Mouse (Mus musculus) gastrocnemius, postnatal 4 days (tissue): ENCODE data around the gene Golga3. TPM values are rescaled to one million over a fixed set of nuclear protein-coding genes. Genes with fewer than 3 reads are reported as not detected.
A peak's percentile ranks its signal among the peaks of the same experiment; 100 is the strongest.

ENCODE experiments used
- DNase-seq, 2 experiments: peaks; one replicate each; pipeline ENCODE4 v3.0.0; 2021 to 2022; ENCODE audit warnings: low spot score in 2 of 2, mixed read lengths in 2 of 2
- long read RNA-seq, 2 experiments: library from polyadenylated mRNA; stranded (forward); transcript quantifications; one replicate each; pipeline ENCODE4 v2.0.0; 2021
- total RNA-seq, 2 experiments: library from RNA; stranded (reverse); gene quantifications; 2 replicates each; pipeline ENCODE4 v1.2.3; 2021

The Golga3 gene
- 10 to 100 TPM; 43.8 to 46.8 TPM for total RNA-seq
- long read RNA-seq, experiment 1, full-length matches to known transcripts, result 14 of 27 reads
- long read RNA-seq, experiment 1, partial matches to known transcripts, result 4 of 27 reads
- long read RNA-seq, experiment 1, other reads (novel, unspliced or antisense), result 9 of 27 reads
- long read RNA-seq, experiment 2, full-length matches to known transcripts, result 15 of 49 reads
- long read RNA-seq, experiment 2, partial matches to known transcripts, result 9 of 49 reads
- long read RNA-seq, experiment 2, other reads (novel, unspliced or antisense), result 25 of 49 reads

DNA sequence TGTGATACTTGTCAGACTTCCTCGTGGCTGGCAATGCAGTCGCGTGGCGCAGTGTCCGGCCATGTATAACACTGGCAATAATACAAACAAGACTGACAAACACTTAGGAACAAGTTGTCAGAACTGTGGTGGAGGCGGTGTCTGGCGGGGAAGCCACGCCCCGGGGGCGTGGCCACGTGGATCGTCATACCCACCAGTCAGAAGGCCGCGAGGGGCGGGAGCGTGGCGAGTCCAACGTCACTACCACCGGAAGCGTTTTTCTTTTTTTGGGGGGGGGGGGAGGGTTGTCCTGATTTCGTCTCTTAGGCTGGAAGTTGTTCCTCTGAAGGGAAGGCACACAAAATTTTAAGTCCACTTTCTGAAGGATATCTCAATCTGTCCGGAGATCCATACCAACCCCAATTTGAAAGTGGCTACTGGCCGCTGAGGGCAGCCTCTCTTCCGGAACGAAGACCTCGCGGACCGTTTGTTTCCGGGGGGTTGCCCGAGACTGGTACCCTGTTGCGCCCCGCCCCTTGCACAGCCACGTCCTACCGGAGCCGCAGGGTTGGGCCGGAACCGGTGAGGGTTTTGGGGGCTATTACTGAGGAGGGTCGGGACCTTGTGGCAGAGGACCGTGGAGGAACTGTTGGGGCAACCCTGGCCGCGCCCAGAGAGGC, at the start of gene Golga3:
Gene Golga3, plus strand, starts transcription at position 340 of the 659 bp plus-strand sequence.
- peak; percentile 87 to 94 for DNase-seq

- peak; percentile 95 to 98 for DNase-seq
Observed at GRCm38 (mm10) chr5:110135293-110136086, 41.0 kb upstream of the Golga3 start, which contains the start of gene Chfr. Gene Chfr, plus strand, starts transcription at chr5:110135842.

DNA sequence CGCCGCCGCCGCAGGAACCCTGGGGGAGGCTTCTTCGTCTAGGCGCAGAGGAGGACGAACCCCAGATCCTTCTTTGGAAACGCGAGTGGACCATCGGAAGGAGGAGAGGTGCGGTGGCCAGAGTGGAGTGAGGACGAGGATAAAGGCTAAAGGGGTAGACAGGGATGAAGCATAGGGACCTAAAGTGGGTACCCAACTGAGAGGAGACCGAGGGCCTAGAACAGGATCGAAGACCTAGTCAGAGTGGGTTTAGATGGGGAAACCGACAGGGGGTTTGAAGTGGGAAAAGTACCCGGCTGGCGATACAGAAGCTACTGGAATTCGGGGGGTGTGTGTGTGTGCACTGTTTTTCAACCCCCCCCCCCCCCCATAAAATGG, 40.4 kb upstream of the Golga3 start:
- no peak for DNase-seq

DNA sequence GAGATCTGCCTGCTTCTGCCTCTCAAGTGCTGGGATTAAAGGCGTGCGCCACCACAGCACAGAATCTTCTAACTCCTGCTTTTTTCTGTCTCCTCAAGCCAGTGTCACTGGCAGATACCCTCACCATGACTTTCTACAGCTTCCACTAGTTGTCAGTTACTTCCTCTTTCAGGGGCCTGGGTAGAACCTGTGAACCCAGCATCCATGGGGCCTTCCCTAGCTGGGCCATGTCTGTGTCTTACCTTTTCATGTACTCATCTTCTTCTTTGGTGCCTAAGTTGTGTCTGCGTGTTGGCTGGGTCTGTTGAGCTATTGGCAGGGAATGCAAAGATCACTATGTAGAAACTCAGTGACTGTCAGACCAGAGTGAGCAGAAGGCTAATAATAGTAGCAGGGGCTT, 38.7 kb upstream of the Golga3 start:
- DNase-seq, result no peak

DNA sequence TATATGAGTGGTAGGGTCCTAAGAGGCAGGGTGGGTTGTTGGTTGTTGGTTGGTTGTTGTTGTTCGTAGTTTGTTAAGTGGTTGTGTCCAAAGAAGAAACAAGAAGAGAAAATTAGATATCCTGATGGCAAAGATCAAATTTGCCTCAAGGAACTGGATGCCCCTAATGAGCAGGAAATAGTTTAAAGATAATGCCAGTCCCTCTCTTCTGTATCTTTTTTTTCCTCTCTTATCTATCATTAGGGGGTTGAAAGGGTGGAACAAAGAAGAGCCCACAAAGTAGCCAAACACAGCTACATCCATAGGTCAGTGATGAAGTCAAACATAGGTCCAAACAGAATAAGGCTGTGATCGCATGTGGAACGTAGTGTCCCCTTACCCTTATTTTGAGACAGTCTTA, 37.2 kb upstream of the Golga3 start:
- DNase-seq, result no peak

GRCm38 (mm10) chr5:110140424-110140823, 36.1 kb upstream of the Golga3 start:
- no peak for DNase-seq

DNA sequence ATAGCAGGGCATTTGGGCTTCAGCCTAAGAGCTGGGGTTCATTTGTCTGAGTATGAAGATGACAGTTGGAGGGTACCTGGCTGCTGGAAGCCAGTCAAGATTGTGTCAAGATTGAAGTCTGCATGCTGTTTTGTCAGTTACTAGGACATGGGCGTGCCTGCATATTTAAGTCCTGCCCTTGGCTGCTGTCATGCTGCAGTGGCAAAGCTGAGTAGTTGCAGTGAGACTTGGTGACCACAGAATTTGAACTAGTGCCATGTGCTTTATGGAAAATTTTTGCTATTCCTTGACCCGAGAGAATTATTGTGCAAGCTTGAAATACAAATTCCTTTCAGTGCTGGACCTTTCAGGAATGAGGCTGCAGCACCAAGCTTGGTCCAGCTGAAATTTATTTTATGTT, 34.2 kb upstream of the Golga3 start:
- DNase-seq, result peak in 1 of 2 experiments; percentile 14

DNA sequence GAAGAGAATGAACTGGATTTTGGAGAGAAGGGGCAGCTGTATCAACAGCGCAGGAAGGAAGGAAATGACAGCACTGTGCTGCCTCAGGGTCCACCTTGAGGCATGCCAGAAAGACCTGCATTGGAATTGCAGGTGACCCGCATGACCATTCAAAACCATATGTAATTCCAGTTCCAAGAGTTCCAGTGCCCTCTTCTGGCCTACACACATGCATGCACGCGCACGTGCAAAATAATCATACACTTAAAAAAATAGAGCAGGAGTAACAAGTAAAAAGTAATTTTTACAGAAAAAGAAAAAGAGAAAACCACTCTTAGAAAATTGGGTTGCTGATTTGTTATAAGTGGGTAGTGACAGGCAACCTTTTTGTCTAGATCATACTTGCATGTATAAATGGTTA, 33.5 kb upstream of the Golga3 start:
- DNase-seq, result no peak

- no peak for DNase-seq
Observed at GRCm38 (mm10) chr5:110169374-110169773, 7.1 kb upstream of the Golga3 start.

DNA sequence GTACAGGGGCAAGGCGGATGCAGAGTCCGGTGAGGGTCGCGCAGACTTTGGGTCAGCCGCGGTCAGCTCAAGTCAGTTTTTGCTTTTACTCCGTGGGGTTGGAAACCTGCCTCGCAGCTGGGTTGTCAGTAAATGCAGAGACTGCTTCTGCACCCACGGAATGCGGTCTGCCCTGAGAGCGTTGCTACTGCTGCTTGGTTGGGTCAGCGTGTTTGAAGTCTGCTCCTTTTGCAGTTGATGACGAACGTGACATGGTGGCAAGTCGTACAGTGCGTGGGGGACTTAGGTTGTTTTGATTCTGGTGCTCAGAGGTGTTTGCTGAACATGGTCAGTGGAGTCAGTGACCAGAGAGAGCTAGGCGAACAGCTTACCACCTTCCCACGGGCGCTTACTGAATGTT, 520 bp downstream of the Golga3 start:
- DNase-seq, result no peak

DNA sequence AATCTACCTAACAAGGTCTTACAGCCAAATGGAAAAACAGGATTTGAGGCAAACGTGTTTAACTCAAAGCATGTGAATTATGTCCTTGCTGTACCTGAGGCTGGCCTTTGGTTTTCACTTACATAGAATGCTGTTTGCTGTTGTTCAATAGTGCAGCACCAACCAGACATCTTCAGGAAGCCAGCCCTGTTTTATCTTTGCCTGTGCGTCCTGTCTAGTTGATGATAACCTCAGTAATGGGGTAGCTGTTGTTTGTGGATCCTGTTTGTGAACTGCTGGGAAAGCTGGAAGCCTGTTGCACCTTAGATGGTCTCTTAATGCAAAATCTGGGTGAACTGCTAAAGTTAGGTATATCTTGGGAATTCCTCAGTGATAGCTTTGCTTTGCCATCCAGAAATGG, 2.1 kb downstream of the Golga3 start:
- no peak for DNase-seq

GRCm38 (mm10) chr5:110181716-110182115, 5.2 kb downstream of the Golga3 start:
- no peak for DNase-seq

- no peak for DNase-seq
Observed at GRCm38 (mm10) chr5:110203164-110203895, 26.8 kb downstream of the Golga3 start.

GRCm38 (mm10) chr5:110204777-110205176, 28.3 kb downstream of the Golga3 start:
- no peak for DNase-seq

DNA sequence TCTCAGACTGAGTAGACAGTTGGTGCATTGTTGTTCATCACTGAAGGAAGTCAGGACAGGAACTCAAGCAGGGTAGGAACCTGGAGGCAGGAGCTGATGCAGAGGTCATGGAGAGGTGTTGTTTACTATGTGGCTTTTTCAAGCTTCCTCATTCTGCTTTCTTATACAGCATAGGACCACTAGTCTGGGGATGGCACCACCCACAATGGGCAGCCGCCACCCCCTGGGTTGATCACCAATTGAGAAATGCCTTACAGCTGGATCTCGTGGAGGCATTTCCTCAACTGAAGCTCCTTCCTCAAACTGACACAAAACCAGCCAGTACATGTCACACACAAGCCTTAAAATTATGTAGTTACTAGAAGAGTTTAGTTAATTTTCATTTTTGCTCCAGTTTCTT, 34.8 kb downstream of the Golga3 start:
- DNase-seq, result no peak

DNA sequence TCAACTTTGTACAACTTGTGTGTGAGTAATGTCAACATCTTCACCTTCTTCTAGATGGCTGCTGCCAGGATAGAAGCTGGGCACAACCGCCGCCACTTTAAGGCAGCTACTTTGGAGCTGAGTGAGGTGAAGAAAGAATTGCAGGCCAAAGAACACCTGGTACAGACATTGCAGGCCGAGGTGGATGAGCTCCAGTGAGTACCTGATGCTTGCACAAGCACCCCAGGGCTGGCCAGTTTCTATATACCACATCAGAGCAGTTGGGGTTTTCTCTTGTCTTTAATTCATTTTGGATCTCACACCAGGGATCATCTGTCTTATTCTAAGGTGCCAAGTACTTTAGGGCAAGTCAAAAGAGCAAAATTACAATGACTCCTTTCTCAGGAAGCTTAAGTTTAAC, 40.3 kb downstream of the Golga3 start:
- DNase-seq, result no peak

DNA sequence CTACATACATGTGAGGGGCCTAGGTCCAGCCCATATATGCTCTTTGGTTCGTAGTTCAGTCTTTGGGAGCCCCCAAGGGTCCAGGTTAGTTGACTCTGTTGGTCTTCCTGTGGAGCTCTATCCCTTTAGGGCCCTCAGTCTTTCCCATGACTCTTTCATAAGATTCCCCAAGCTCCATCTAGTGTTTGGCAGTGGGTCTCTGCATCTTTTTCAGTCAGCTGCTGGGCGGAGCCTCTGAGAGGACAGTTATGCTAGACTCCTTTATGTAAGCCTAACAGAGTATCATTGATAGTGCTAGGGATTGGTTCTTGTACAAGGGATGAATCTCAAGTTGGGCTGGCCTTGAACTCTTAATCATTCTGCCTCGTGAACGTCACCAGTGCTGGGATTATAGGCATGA, 43.8 kb downstream of the Golga3 start:
- DNase-seq, result no peak

DNA sequence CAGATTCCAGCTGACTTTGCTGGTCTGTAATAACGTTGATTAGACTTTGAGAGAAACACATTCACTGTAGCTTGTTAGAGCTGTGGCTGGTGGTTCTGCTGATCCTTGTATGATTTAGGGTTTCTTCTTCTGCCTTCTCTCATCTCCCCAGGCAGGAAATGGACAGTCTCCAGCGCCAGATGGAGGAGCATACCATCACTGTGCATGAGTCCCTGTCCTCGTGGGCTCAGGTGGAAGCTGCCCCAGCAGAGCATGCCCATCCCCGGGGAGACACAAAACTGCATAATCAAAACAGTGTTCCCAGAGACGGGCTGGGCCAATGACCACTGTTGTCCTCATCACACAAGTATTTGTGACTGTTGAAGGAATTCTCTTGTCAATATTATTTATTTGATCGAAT, 46.3 kb downstream of the Golga3 start:
- no peak for DNase-seq

- no peak for DNase-seq
Observed at GRCm38 (mm10) chr5:110225056-110225455, 48.6 kb downstream of the Golga3 start.

DNA sequence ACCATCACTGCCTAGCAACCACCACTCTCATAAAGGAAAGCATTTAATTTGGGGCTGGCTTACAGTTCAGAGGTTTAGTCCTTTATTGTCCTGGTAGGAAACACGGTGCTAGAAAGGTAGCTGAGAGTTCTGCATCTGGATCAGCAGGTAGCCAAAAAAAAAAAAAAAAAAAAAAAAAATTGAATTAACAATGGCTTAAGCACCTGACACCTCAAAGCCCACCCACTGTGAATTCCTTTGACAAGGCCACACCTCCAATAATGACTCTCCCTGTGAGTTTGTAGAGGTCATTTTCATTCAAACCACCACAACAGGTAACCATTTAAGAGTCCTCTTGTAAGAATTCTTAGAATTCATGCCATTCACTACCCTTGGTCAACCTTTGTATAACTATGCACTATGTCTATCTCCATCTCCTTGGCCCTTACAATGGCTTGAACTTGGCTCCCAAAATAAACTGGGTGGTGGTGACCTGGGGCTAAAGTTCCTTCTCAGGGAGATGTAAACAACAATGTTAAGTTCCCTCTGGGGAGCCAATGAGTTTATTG, 50.9 kb downstream of the Golga3 start:
- no peak for DNase-seq

- no peak for DNase-seq
Observed at GRCm38 (mm10) chr5:110230401-110230779, 53.9 kb downstream of the Golga3 start.
